Mouse (Mus musculus): ENCODE results near the gene Gde1. TPM values are rescaled to one million over a fixed set of nuclear protein-coding genes. Genes with fewer than 3 reads are reported as not detected.
A peak's percentile ranks its signal among the peaks of the same experiment; 100 is the strongest.

Gene Gde1
- polyA plus RNA-seq (2014; fragmentation: Nextera tagmentation; extraction: Ambion mirVana) = 97.7 and 104 TPM in 2 replicates

DNA sequence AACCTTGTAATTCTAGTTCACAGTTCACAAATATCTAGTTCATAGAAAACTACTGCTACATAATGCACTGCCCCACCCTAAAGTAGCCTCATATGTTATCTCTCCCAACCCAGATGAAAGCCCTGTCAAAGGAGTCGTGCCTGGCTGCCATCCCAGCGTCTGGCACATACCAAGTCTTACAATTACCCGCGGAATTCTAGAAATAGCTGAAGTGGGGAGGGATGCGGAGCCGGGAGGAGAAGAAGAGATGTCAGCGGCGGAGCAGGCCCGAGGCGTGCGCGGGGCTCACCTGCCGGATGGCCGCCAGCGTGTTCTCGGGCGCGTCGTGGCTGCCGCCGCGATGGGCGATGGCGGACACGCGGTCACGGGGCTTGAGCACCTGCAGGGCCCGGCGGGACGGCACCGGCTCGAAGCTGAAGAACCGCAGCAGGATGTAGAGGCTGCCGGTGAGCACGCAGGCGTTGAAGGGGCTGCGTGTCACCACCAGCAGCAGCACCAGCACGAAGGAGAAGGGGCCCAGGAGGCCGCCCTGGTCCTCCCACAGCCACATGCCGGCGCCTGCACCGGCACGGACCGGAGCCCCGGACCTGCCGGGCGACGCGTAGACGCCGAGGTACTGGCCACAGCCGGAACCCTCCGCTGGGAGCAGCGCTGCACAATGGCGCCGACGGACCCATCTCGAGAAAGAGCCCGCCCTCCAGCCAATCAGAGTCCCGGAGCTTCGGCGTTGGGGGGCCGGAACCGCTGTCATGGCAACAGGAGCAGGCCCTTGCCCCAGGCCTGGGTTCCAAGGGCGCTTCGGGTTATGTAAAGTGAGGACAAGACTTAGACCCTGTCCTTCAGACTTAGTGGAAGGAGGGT lies at the start of gene Gde1:
Gde1 (minus strand) TSS at position 678 of the 861 bp plus-strand sequence.
- Histone ChIP-seq H3K4me1 (replicated peaks; ENCODE audit: control insufficient read depth, insufficient read depth, low read length) (peaks cover 7% of the 10 kb centered on the region; the same call in 1 of the 2 replicates), H3K9ac (ENCODE audit: low read length) (peak within 1 kb of the TSS; percentile 90), H3K4me2 (ENCODE audit: low read depth, low read length, severe bottlenecking) (peak within 1 kb of the TSS; percentile 84), H3K4me3 (ENCODE audit: low read depth, low read length) (peak within 1 kb of the TSS; percentile 72), H3K36me3 (ENCODE audit: control insufficient read depth, insufficient read depth, low read length) (no peaks in the 10 kb centered on the region; the same call in 1 of the 2 replicates), H3K27ac (ENCODE audit: low read depth, low read length) (peak within 1 kb of the TSS; percentile 59), H3K9me3 (ENCODE audit: control insufficient read depth, low read length) (no peaks in the 10 kb centered on the region), H3K27me3 (ENCODE audit: control insufficient read depth, insufficient read depth, low read length) (no peaks in the 10 kb centered on the region)
- DNase-seq (ENCODE audit: low spot score) = peak; percentile 96
- ATAC-seq (replicated peaks; ENCODE audit: low FRiP score) = peak; percentile 97
- 2% methylated on average over 66 of the region's 66 CpGs for WGBS

GRCm38 (mm10) chr7:118751625-118752024 lies 46.0 kb upstream of the Gde1 start:
- 91% methylated on average over 7 of the region's 7 CpGs for WGBS
- Histone ChIP-seq H3K9ac (ENCODE audit: low read length) (no peak overlapping the region), H3K4me2 (ENCODE audit: low read depth, low read length, severe bottlenecking) (no peak overlapping the region), H3K9me3 (ENCODE audit: control insufficient read depth, low read length) (no peaks in the 10 kb centered on the region), H3K4me1 (replicated peaks; ENCODE audit: control insufficient read depth, insufficient read depth, low read length) (no peaks in the 10 kb centered on the region), H3K27ac (ENCODE audit: low read depth, low read length) (no peak overlapping the region), H3K36me3 (ENCODE audit: control insufficient read depth, insufficient read depth, low read length) (peaks cover 6% of the 10 kb centered on the region; the same call in 1 of the 2 replicates), H3K4me3 (ENCODE audit: low read depth, low read length) (no peak overlapping the region), H3K27me3 (ENCODE audit: control insufficient read depth, insufficient read depth, low read length) (no peaks in the 10 kb centered on the region)
- ATAC-seq (replicated peaks; ENCODE audit: low FRiP score) (no peak), DNase-seq (ENCODE audit: low spot score) (no peak)

GRCm38 (mm10) chr7:118749706-118750105 lies 44.1 kb upstream of the Gde1 start:
- no peak for DNase-seq (ENCODE audit: low spot score)
- ATAC-seq (replicated peaks; ENCODE audit: low FRiP score) = no peak
- H3K4me1 ChIP-seq (replicated peaks; ENCODE audit: control insufficient read depth, insufficient read depth, low read length) = no peaks in the 10 kb centered on the region
- WGBS = 77% methylated on average over 8 of the region's 8 CpGs
- H3K36me3 ChIP-seq (ENCODE audit: control insufficient read depth, insufficient read depth, low read length) = peaks cover 4% of the 10 kb centered on the region; the same call in 1 of the 2 replicates
- no peak overlapping the region for H3K4me2 ChIP-seq (ENCODE audit: low read depth, low read length, severe bottlenecking)
- no peaks in the 10 kb centered on the region for H3K9me3 ChIP-seq (ENCODE audit: control insufficient read depth, low read length)
- H3K27ac ChIP-seq (ENCODE audit: low read depth, low read length) = no peak overlapping the region
- no peak overlapping the region for H3K9ac ChIP-seq (ENCODE audit: low read length)
- no peaks in the 10 kb centered on the region for H3K27me3 ChIP-seq (ENCODE audit: control insufficient read depth, insufficient read depth, low read length)
- H3K4me3 ChIP-seq (ENCODE audit: low read depth, low read length) = no peak overlapping the region

DNA sequence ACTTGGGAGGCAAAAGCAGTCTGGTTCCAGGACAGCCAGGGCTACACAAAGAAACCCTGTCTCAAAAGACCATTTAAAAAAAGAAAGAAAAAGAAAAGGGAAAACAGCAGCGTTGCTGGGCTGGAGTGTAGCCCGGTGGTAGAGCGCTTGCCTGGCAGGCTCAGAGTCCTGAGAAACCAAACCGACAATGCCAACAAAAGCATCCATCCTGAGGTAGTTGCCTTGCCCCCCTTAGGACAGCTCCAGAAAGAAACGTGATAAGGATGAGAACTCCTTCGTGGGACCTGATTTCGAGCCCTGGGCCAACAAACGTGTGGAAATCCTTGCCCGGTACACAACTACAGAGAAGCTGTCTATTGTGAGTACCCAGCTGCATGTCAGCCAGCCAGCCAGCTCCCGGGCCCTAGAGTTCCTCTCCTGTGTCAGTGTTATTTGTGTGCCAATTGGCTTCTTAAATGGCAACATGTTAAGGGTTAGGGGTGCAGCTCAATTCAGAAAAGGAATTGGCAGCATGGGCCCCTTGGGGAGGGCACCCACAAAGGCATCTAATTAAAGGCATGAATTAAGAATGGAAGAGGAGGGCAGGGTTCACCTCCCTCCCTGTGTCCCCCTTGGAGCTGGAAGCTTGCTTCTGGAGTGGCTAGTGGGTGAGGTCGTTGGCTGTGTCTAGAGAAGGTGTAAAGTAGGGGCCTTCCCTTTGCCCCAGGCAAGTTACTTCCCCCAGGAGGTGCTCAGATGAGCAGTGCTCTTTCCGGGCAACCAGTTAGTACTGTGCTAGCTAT lies 42.5 kb upstream of the Gde1 start:
- Histone ChIP-seq H3K4me2 (ENCODE audit: low read depth, low read length, severe bottlenecking) (no peak overlapping the region), H3K4me1 (replicated peaks; ENCODE audit: control insufficient read depth, insufficient read depth, low read length) (no peaks in the 10 kb centered on the region), H3K4me3 (ENCODE audit: low read depth, low read length) (no peak overlapping the region), H3K27ac (ENCODE audit: low read depth, low read length) (no peak overlapping the region), H3K9me3 (ENCODE audit: control insufficient read depth, low read length) (no peaks in the 10 kb centered on the region), H3K36me3 (ENCODE audit: control insufficient read depth, insufficient read depth, low read length) (peaks cover 6% of the 10 kb centered on the region; the same call in 1 of the 2 replicates), H3K27me3 (ENCODE audit: control insufficient read depth, insufficient read depth, low read length) (no peaks in the 10 kb centered on the region), H3K9ac (ENCODE audit: low read length) (no peak overlapping the region)
- WGBS = 88% methylated on average over 12 of the region's 12 CpGs
- ATAC-seq (replicated peaks; ENCODE audit: low FRiP score) = no peak
- DNase-seq (ENCODE audit: low spot score) = no peak

DNA sequence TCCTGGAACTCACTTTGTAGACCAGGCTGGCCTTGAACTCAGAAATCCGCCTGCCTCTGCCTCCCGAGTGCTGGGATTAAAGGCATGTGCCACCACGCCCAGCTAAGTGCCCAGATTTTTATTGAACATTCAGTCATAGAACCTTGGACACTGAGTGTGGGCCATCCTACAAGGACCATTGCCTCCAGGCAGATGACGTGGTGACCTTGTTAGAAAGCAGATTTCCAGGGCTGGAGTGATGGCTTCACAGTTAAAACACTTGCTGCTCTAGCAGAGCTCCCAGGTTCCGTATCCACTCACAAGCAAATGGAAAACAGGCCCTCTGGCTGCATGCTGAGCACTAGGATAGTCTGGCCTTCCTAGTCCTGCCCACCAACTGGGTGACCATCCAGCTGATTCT lies 39.2 kb upstream of the Gde1 start:
- Histone ChIP-seq H3K27ac (ENCODE audit: low read depth, low read length) (no peak overlapping the region), H3K9me3 (ENCODE audit: control insufficient read depth, low read length) (no peaks in the 10 kb centered on the region), H3K4me2 (ENCODE audit: low read depth, low read length, severe bottlenecking) (no peak overlapping the region), H3K4me3 (ENCODE audit: low read depth, low read length) (no peak overlapping the region), H3K4me1 (replicated peaks; ENCODE audit: control insufficient read depth, insufficient read depth, low read length) (peaks cover 4% of the 10 kb centered on the region; the same call in 1 of the 2 replicates), H3K36me3 (ENCODE audit: control insufficient read depth, insufficient read depth, low read length) (peaks cover 6% of the 10 kb centered on the region; the same call in 1 of the 2 replicates), H3K9ac (ENCODE audit: low read length) (no peak overlapping the region), H3K27me3 (ENCODE audit: control insufficient read depth, insufficient read depth, low read length) (no peaks in the 10 kb centered on the region)
- no peak for ATAC-seq (replicated peaks; ENCODE audit: low FRiP score)
- 93% methylated on average over 5 of the region's 5 CpGs for WGBS
- no peak for DNase-seq (ENCODE audit: low spot score)

- Histone ChIP-seq H3K9ac (ENCODE audit: low read length) (no peak overlapping the region), H3K9me3 (ENCODE audit: control insufficient read depth, low read length) (no peaks in the 10 kb centered on the region), H3K27me3 (ENCODE audit: control insufficient read depth, insufficient read depth, low read length) (no peaks in the 10 kb centered on the region), H3K36me3 (ENCODE audit: control insufficient read depth, insufficient read depth, low read length) (peaks cover 6% of the 10 kb centered on the region; the same call in 1 of the 2 replicates), H3K4me3 (ENCODE audit: low read depth, low read length) (no peak overlapping the region), H3K4me1 (replicated peaks; ENCODE audit: control insufficient read depth, insufficient read depth, low read length) (peaks cover 4% of the 10 kb centered on the region; the same call in 1 of the 2 replicates), H3K4me2 (ENCODE audit: low read depth, low read length, severe bottlenecking) (no peak overlapping the region), H3K27ac (ENCODE audit: low read depth, low read length) (no peak overlapping the region)
- no peak for ATAC-seq (replicated peaks; ENCODE audit: low FRiP score)
- WGBS = 81% methylated on average over 5 of the region's 6 CpGs
- DNase-seq (ENCODE audit: low spot score) = no peak
These were observed 36.7 kb upstream of the Gde1 start for GRCm38 (mm10) chr7:118742278-118742677.

- WGBS = 3% methylated on average over 41 of the region's 41 CpGs
- DNase-seq (ENCODE audit: low spot score) (peak; percentile 98), ATAC-seq (replicated peaks; ENCODE audit: low FRiP score) (peak; percentile 96)
- H3K9me3 ChIP-seq (ENCODE audit: control insufficient read depth, low read length) = no peaks in the 10 kb centered on the region
- H3K4me2 ChIP-seq (ENCODE audit: low read depth, low read length, severe bottlenecking) = peak overlapping the region; percentile 69
- H3K4me1 ChIP-seq (replicated peaks; ENCODE audit: control insufficient read depth, insufficient read depth, low read length) = peaks cover 4% of the 10 kb centered on the region; the same call in 1 of the 2 replicates
- peak overlapping the region; percentile 67 for H3K4me3 ChIP-seq (ENCODE audit: low read depth, low read length)
- no peaks in the 10 kb centered on the region for H3K27me3 ChIP-seq (ENCODE audit: control insufficient read depth, insufficient read depth, low read length)
- peak overlapping the region; percentile 70 for H3K9ac ChIP-seq (ENCODE audit: low read length)
- H3K27ac ChIP-seq (ENCODE audit: low read depth, low read length) = no peak overlapping the region
- peaks cover 4% of the 10 kb centered on the region; the same call in 1 of the 2 replicates for H3K36me3 ChIP-seq (ENCODE audit: control insufficient read depth, insufficient read depth, low read length)
These were observed 35.2 kb upstream of the Gde1 start for GRCm38 (mm10) chr7:118740532-118741338.

Measured in forebrain, embryonic 11.5 days (tissue).